Mouse (Mus musculus) kidney, adult 9 months (tissue): Measurements from ENCODE around the gene Brwd3.
A peak's percentile ranks its signal among the peaks of the same experiment; 100 is the strongest.

ENCODE experiments used
- DNase-seq: peaks from one replicate; pipeline ENCODE4 v3.0.0; 2022

The Brwd3 gene

GRCm38 (mm10) chrX:108834090-108834774 lies at the start of gene Brwd3:
Brwd3 (minus strand) TSS chrX:108834372.
- peak; percentile 92 for DNase-seq

- DNase-seq: no peak
Measured at GRCm38 (mm10) chrX:108862632-108863031, 28.5 kb upstream of the Brwd3 start.

GRCm38 (mm10) chrX:108842705-108843104 lies 8.5 kb upstream of the Brwd3 start:
- no peak for DNase-seq

- no peak for DNase-seq
Measured at GRCm38 (mm10) chrX:108836416-108836815, 2.2 kb upstream of the Brwd3 start.

GRCm38 (mm10) chrX:108835233-108835632 lies 1.1 kb upstream of the Brwd3 start:
- no peak for DNase-seq

GRCm38 (mm10) chrX:108833381-108834020 lies 671 bp downstream of the Brwd3 start:
- peak; percentile 19 for DNase-seq

- DNase-seq: peak; percentile 91
Measured at GRCm38 (mm10) chrX:108832674-108833189, 1.4 kb downstream of the Brwd3 start.

- no peak for DNase-seq
Measured at GRCm38 (mm10) chrX:108831231-108831630, 2.9 kb downstream of the Brwd3 start.

- DNase-seq: no peak
Measured at GRCm38 (mm10) chrX:108828111-108828510, 6.1 kb downstream of the Brwd3 start.

GRCm38 (mm10) chrX:108797268-108797667 lies 36.9 kb downstream of the Brwd3 start:
- DNase-seq: no peak

GRCm38 (mm10) chrX:108783724-108784123 lies 50.4 kb downstream of the Brwd3 start:
- DNase-seq: no peak

- peak; percentile 0 for DNase-seq
Measured at GRCm38 (mm10) chrX:108731755-108732154, 102.4 kb downstream of the Brwd3 start.

GRCm38 (mm10) chrX:108729564-108729963 lies 104.6 kb downstream of the Brwd3 start:
- DNase-seq: no peak

- DNase-seq: no peak
Measured at GRCm38 (mm10) chrX:108729068-108729467, 105.1 kb downstream of the Brwd3 start.

- DNase-seq: no peak
Measured at GRCm38 (mm10) chrX:108728334-108728733, 105.8 kb downstream of the Brwd3 start.

GRCm38 (mm10) chrX:108724241-108724640 lies 109.9 kb downstream of the Brwd3 start:
- DNase-seq: no peak

GRCm38 (mm10) chrX:108722447-108722846 lies 111.7 kb downstream of the Brwd3 start:
- no peak for DNase-seq

GRCm38 (mm10) chrX:108704312-108704711 lies 129.9 kb downstream of the Brwd3 start:
- peak; percentile 22 for DNase-seq
